Mouse (Mus musculus): Measurements from ENCODE around the gene Olfr469.
"Not testable (repeated sequence)": the region's sequence is repeated elsewhere in the genome, so short reads cannot be mapped to it uniquely, and the experiment has no call there.

The Olfr469 gene

DNA sequence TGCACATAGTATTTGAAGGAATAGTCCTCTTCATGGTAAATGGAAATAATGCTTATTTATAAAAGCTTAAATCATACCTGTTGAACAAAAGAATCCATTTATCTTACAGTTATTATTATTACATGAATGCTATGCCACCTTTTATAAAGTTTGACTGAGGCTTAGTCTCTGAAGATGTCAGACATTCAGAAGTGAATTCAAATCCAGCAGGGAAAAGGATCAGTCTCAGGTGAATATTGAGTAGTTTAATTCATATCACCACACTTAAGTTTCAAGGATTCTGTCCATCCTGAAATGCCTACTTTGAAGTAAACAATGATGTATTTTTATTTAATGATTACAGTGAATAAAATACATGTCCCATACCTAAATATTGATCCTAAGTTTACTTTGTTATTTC lies at the start of gene Olfr469:
Gene Olfr469, minus strand, starts transcription at position 101 of the 400 bp plus-strand sequence.
- DNase-seq (ENCODE audit: low spot score): not testable (repeated sequence)

DNA sequence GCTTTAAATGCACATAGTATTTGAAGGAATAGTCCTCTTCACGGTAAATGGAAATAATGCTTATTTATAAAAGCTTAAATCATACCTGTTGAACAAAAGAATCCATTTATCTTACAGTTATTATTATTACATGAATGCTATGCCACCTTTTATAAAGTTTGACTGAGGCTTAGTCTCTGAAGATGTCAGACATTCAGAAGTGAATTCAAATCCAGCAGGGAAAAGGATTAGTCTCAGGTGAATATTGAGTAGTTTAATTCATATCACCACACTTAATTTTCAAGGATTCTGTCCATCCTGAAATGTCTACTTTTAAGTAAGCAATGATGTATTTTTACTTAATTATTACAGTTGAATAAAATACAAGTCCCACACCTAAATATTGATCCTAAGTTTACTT lies 22.0 kb upstream of the Olfr469 start, which contains the start of gene Olfr470:
Gene Olfr470, minus strand, starts transcription at position 101 of the 400 bp plus-strand sequence.
- DNase-seq (ENCODE audit: low spot score): not testable (repeated sequence)

- no peak for DNase-seq (ENCODE audit: low spot score)
Measured at GRCm38 (mm10) chr7:107841719-107842118, 16.4 kb upstream of the Olfr469 start.

DNA sequence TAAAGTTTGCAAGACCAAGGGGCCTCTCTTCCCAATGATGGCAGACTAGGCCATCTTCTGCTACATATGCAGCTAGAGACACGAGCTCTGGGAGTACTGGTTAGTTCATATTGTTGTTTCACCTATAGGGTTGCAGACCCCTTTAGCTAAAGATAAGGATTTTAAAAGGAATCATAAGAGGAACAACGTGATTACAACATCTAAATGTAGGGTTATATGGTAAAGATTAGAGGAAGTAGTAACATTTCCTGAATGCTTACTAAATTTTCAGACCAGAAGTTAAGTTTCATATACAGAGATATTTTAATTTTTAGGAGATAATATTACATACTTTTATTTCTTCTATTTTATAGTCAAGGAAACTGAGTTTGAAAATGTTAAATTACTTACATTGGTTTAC lies 1.5 kb downstream of the Olfr469 start:
- not testable (repeated sequence) for DNase-seq (ENCODE audit: low spot score)

GRCm38 (mm10) chr7:107819442-107819841 lies 5.9 kb downstream of the Olfr469 start:
- DNase-seq (ENCODE audit: low spot score): no peak

- no peak for DNase-seq (ENCODE audit: low spot score)
Measured at GRCm38 (mm10) chr7:107811963-107812362, 13.4 kb downstream of the Olfr469 start, which contains the start of gene Olfr467. Gene Olfr467, plus strand, starts transcription at chr7:107812263.

- no peak for DNase-seq (ENCODE audit: low spot score)
Measured at GRCm38 (mm10) chr7:107802138-107802537, 23.2 kb downstream of the Olfr469 start.

GRCm38 (mm10) chr7:107801108-107801507 lies 24.2 kb downstream of the Olfr469 start, which contains the start of gene Ovch2:
Gene Ovch2, minus strand, starts transcription at chr7:107801208.
- no peak for DNase-seq (ENCODE audit: low spot score)

DNA sequence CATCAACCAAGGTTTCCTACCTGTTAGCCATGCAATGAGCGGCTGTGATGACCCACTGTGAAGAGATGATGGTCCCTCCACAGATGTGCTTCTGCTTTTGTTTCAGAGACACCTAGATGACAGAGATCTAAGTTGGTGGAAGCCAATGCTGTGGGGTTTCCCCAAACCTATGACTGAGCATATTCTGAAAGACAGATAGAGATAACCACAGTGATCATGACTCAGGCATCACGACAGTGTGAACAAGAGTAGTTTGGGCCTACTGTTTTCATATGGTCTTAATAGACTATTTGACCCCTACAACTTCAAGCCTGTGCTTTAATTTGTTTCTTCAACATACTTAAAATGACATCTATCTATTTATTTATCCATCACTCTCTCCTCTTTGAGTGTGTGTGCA lies 28.8 kb downstream of the Olfr469 start:
- DNase-seq (ENCODE audit: low spot score): no peak

- DNase-seq (ENCODE audit: low spot score): no peak
Measured at GRCm38 (mm10) chr7:107787977-107788620, 37.2 kb downstream of the Olfr469 start.

DNA sequence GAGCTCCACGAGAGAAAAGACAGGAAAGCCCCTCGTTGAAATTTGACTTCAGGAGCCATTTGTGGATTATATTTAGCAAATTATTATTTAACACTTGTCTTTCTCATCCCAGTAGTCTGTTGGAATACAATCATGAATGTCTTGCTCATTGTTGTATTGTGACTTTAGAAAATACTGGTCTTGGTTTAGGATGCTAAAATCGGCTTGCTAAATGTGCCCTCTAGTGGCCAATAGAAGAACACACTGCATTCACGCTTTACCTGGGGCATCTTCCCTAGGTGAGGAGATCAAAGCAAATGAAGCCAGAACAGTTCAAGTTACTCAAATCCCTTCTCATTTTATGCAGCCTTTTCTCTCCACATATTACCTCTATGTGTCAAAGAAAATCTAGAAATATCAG lies 45.7 kb downstream of the Olfr469 start:
- no peak for DNase-seq (ENCODE audit: low spot score)

GRCm38 (mm10) chr7:107778216-107778615 lies 47.1 kb downstream of the Olfr469 start:
- DNase-seq (ENCODE audit: low spot score): no peak

DNA sequence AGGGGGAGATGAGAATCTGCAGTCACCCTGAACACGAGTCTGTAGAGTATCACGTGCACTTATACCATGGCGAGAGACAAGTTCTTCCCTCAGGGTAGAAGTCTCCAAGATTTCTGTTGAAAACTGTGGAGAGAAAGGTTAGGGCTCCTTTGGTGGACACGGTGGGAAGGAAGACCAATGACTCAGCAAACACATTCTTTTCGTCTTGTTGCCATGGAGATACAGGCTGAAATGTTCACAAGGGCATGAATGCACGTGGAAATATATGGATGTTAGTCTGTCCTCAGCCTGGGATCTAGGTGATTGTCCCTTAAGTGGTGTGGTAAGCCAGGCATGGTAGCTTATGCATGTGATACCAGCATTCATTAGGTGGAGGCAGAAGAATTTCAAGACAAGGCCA lies 54.5 kb downstream of the Olfr469 start:
- no peak for DNase-seq (ENCODE audit: low spot score)
